Mouse (Mus musculus) layer of hippocampus, postnatal 14 days (tissue): ENCODE measurements at regions not wholly inside any gene's neighbourhood (a gene's known extent, or its start where the extent isn't known, plus 50 kb on each side); places are given as distances from the start of the nearest gene placed in this dataset.

ENCODE experiments used
- DNase-seq, 2 experiments: peaks; one replicate each; pipeline ENCODE4 v3.0.0; 2021 to 2022; ENCODE audit warnings: low spot score in 2 of 2, mixed read lengths in 1 of 2

DNA sequence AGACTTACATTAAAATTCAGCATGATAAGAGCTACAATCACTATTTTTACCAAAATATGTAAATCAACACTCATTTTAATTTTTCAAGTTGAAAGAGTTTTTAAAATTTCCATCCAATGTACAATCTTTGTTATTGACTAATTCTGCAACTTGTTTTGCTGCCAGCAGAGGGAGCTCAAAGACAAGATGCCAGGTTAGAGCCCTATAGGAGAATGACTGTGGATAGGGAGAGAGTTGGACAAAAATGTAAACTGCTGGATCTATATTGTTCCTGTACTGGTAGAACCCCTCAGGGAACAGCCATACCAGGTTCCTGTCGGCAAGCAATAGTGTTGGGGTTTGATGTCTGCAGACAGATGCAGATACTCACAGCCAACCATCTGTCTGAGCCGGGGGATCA, 288.8 kb upstream of the 4930550L24Rik start:
- DNase-seq: peak; percentile 34 to 44
